Mouse (Mus musculus): ENCODE data around the gene D7Ertd443e.
A peak's percentile ranks its signal among the peaks of the same experiment; 100 is the strongest.

D7Ertd443e gene

GRCm38 (mm10) chr7:134287570-134288222 lies 97.8 kb downstream of the D7Ertd443e start:
- peak; percentile 45 for DNase-seq

- no peak for DNase-seq
Measured at GRCm38 (mm10) chr7:134272956-134273355, 112.5 kb downstream of the D7Ertd443e start.

GRCm38 (mm10) chr7:134272421-134272820 lies 113.0 kb downstream of the D7Ertd443e start:
- DNase-seq = no peak

DNA sequence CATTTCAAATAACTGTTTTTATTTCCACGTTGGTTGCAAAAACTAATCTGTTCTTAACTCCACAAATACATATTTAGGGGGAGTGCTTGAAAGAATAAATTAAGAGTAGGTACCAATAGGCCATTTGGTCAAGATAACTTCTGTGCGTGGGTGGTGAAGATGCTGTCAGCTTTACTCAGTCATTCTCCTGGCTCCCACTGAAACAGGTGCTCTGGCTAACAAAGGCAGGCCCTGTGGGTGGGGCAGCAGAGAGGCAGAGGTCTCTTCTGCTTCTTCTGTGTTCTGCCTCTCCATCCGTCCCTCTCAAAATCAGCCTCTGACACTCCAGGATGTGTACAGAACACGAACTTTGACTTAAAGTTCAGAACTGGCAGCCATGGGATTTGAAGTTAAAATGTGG lies 119.7 kb downstream of the D7Ertd443e start:
- DNase-seq = no peak

DNA sequence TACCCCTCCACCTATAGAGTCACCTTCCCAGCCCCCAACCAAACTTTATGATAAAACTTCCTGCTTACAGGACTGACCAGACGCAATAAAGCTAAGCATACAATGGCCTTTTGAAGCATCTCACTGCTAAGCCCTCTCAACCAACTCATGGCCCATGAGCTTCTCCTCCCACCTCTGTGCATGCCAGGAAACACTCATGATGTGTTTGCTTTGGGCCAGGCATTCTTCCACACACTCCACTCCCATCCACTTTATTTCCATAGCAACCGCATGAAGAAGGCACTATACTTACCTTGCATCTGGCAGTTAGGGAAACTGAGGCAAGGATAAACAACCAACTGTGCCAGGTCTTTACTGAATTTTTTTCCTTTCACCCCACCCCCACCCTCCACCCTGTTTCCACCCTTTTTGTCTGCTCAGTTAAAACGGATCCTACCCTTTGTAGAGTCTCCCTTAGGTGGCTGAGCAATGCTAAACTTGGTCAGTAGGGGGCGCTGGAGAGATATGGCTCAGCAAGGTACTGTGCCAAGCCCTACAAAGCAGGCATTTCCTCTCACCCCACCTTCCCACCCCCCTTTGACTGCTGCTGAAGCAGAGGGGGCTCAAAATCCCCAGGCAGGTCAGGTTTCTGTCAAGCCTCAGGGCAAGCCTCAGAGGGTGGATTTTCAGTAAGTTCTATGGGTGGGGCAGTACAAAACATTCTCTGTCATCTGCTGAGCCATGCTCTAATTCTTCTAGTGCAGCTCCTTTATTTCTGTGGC lies 122.1 kb downstream of the D7Ertd443e start:
- DNase-seq = peak; percentile 45

DNA sequence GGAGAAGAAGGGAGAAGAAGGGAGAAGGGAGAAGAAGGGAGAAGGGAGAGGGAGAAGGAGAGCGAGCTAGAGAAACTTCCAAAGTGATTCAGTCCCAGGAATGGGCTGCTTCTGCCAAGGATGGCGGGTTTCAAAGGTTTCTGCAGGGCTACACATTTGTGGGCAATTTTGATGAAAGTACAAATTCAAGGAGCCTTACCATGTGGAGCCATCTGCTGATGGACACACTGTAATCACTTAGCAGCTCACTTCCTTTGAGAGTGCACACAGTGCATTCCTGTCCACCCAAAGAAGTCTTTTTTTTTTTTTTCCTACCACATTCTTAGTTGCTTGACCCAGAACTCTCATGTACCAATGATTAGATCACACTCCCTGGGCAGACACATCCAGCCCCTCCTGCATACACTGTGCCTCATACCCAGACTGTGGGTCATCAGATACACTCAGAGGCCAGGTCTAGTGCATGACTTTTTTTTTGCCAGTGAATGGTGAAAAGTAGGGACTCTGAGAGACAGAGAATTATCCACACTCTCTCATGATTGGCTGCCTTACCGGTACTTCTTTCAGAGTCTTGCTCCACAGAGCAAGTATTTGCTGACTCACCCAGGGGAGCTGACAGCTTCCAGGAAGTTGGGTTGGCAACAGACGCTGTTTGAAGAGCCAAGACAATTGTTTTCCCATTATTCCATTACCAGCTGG lies 124.3 kb downstream of the D7Ertd443e start:
- peak; percentile 63 for DNase-seq

DNA sequence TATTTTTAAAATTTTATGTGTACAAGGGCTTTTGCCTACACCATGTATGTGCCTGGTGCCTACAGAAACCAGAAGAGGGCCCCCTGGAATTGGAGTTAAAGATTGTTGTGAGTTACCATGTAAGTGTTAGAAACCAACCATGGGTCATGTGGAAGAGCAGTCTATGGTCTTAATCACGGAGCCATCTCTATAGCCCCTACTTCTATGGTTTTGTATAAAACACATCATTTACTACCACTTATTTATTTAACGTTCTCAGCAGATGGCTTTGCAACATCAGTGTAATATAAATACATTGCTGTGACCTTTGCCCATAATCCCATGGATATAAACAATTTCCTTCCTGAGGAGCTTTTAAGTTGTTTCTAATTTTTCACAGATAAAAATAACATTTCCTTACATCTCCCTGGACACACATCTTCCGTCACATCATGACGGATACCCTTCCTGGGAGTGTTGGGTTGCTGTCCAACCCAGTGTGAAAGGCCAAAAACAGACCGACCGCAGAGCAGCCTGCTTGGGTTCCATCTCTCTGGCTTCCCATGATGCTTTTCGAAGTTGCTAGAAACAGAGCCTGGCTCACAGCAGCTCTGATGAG lies 135.1 kb downstream of the D7Ertd443e start:
- no peak for DNase-seq

GRCm38 (mm10) chr7:134248041-134248440 lies 137.4 kb downstream of the D7Ertd443e start:
- no peak for DNase-seq

DNA sequence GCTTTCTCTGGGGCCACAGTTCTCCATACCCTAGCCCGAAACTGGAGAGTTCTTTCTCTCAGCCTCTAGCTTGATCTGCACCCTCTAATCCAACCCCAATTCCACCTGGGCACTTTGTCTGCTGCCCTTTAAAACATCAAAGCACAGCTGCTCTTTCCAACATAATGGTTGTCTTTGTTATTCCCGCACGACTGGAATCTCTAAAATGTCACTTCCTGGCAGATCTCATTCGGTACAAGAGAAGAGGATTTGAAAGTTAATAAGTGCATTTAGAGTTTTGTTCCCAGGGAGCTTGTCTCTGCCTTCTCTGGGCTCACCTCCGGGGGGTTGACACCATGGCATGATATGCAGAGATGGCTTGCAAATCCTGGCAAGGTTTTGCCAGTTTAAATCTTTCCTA lies 138.8 kb downstream of the D7Ertd443e start:
- no peak for DNase-seq

DNA sequence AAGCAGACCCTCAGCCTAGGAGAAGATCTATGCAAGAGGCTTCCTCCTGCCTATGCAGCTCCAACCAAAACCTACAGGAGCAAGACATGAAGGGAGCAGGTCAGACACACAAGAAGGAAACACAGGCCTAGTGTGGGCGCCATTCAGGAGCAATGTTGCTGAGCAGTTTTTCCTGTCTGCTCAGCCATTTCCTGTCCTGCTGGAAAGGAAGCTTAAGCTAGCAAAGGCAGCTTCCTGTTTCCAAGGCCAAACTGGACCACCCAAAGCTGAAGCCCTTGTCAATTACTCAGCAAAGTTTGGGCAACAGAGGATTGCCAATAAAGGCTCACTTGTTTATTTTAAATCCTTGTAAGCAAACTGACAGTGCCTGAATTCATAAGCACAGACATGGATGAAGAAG lies 142.7 kb downstream of the D7Ertd443e start:
- DNase-seq = no peak

GRCm38 (mm10) chr7:134241212-134241611 lies 144.2 kb downstream of the D7Ertd443e start:
- peak; percentile 28 for DNase-seq

- no peak for DNase-seq
Measured at GRCm38 (mm10) chr7:134240579-134240978, 144.9 kb downstream of the D7Ertd443e start.

GRCm38 (mm10) chr7:134238863-134239262 lies 146.6 kb downstream of the D7Ertd443e start:
- no peak for DNase-seq

- no peak for DNase-seq
Measured at GRCm38 (mm10) chr7:134237356-134237755, 148.1 kb downstream of the D7Ertd443e start.

DNA sequence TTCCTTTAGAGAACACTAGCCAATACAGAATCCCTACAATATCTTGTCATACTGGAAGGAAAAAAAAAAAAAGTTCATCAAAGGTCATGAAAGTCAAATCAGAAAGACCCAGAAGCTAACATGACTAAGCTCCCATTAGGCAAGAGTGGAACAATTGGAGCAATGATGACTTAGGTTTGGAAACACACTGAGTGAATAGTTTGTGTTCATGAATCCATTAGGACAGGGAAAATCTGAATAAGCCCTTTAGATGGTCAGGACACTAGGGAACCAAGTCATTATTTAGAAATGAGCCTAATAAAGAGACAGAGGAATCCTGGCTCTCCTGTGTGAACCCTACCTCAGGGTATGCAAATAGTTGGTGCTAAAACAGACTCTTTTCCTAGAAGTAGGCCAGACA lies 148.7 kb downstream of the D7Ertd443e start:
- no peak for DNase-seq

DNA sequence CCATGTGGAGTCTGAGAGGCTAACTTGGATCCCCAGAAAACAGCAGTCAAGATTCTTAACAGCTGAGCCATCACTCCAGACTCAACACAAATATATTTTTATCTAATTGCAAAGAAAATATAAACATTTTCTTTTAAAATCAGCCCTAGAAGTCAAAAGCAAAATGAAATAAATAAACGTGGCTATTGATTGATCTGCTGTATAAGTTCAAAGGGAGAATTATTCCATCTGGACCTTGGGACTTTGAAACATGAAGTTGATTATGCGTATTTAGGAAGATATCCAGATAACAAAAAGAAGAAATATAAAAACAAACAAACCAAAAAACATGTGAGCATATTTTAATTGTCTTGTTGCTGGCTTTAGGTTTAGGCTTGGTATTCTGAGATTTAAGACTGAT lies 149.9 kb downstream of the D7Ertd443e start:
- no peak for DNase-seq

GRCm38 (mm10) chr7:134231378-134232346 lies 153.8 kb downstream of the D7Ertd443e start, which contains the start of gene Adam12:
TSS of gene Adam12 (minus strand) at chr7:134232146.
- no peak for DNase-seq

- no peak for DNase-seq
Measured at GRCm38 (mm10) chr7:134230708-134231107, 154.8 kb downstream of the D7Ertd443e start.

DNA sequence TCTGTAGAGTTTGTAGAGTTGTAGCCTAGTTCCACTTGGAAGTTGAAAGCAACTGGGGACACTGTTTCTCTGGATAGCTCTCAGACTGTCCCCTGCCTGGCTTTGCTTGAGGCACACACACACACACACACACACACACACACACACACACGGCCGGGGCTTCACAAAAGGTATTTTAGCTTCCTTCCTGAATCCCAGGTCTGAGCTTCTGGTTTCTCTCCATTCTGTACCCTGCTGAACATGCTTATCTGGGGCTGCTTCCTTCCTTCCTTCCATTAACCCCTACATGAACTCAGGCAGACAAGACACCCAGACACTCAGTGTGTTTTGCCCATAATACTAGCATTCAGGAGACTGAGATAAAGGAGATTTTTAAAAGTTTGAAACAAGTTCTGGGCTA lies 155.6 kb downstream of the D7Ertd443e start:
- DNase-seq = no peak

GRCm38 (mm10) chr7:134227773-134228455 lies 157.5 kb downstream of the D7Ertd443e start:
- peak; percentile 39 for DNase-seq

DNA sequence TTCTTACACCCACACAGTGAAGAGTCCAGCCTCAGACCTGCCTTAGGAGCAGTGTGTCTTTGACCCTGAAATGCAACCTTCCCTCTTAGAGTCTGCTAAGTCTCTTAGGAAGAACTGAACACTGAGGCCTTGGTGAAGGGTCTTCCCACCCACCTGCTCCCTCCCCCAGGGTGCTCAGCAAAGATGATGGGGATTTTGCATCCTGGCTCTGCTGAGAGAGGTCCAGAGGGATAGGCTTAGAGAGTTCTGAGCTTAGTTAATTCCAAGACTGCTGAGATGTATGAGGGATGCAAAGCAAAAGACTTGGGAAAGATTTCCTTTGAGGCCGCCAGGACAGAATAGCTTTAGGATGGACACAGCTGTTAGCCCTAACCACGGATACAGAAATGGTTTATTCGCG lies 158.4 kb downstream of the D7Ertd443e start:
- no peak for DNase-seq

- DNase-seq = no peak
Measured at GRCm38 (mm10) chr7:134226231-134226630, 159.2 kb downstream of the D7Ertd443e start.
